Mouse (Mus musculus): Measurements from ENCODE around the gene Pcbd2.

The Pcbd2 gene

DNA sequence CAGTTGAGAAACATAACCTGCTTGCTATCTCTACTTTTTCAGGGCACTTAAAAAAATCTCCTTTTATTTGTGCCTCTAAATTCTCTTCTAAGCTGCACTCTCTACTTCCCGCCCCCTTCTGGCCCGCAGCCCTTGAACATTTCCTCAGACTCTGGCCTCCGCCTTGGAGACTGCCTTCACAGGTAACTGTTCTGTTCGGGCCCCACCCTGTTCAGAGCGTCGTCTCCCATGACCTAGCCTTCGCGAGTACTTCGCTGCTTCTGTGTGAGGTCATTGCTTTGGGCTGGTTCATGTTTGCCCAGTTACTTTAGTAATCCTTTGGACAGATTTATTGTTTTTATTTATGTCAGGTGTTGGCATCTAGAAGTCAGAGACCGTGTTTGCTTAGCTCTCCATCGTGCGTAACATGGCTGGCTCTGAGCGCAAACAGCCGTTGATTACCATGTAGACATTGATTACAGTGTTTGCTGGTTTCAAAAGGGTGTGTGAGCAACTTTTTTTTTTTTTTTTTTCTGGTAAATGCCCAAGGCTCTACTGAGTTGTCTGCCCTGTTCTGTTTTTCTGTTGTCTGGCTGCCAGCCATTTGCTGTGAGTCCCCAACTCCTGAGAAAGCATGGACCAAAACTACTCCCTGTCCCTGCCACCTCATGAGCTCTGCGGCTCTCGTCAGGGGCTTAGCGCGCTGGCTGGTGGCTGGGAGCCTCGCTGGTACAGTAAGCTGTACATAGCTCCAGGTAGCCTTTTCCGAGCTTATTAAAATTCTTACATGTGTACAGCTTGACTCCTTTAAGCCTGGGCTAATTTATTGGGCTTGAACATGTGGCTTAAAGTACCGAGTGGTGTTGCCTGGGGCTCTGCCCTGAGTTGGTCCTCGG lies 6.7 kb downstream of the Pcbd2 start:
- DNase-seq (ENCODE audit: low read depth), result no peak

DNA sequence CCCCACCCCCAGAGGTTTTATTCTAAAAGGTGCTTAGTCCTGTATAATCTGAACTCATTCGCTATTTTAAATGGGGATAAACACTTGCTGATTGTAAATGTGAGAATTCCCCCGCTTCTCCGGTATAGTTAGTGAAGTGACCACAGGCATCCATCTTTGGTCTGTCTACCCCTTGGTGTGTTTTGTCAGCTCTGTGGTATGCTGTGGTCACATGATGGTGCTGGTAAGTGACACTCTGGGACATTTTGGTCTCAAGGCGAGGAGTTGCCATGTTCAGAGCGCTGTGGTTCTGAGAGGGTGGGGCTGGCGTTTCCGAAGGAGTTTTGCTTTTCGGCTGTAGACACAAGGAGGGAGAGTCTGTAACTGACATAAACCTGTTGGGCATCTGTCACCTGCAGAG lies 10.7 kb downstream of the Pcbd2 start:
- DNase-seq (ENCODE audit: low read depth), result no peak

DNA sequence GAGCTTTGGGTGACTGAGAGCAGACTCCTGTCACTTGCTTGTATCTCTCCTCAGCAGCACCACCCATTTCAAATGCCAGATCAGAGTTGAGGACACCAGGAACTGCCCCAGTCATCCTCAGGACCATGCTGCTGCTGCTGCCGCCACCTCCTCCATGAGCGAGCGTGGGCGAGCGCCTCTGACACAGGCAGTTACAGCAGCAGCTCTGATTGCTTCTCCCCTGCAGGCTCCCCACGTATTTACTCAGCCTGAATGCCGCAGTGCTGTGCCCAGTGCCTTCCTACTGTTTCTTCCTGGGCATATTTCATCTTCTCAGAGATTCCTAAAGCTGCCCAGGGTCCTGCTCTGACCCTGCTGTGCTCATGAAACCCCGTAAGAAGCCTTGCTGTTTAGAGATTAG lies 15.1 kb downstream of the Pcbd2 start:
- DNase-seq (ENCODE audit: low read depth), result no peak

DNA sequence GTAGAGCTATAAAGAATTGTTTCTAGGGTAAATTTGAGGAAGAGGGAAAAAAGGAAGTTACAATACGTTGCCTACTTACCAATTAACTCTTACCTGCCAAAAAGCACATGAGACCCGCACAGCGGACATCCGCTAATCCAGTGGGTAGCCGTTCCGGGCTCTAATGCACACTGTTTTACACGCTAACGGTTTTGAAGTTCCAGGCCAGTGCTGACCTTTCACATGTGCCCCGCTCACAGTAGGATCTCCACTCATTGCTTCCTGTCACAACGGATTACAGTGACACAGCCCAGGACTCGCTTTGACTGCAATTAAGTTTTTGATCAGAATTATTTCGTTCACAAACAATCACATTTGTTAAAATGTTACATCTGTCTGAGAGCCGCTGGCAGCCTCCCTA lies 27.2 kb downstream of the Pcbd2 start:
- no peak for DNase-seq (ENCODE audit: low read depth)

DNA sequence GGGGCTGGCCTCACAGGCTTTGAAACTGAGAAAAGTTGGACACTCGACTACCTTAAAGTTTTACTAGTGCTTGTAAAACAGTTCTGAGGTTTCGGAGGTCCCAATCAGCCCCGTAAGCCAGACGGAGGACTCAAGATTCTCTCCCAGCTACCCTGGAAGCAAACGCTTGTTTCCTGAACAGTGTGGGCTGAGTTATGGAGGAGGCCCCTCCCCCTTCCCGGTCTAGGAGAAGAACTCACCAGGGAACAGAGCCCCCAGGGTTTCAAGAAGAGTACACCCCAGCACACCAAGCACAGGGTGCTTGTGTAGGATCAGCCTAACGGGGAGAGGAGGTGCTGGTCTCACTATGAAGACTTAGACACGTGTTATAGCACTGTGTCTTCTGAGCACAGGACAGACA lies 29.6 kb downstream of the Pcbd2 start:
- no peak for DNase-seq (ENCODE audit: low read depth)

DNA sequence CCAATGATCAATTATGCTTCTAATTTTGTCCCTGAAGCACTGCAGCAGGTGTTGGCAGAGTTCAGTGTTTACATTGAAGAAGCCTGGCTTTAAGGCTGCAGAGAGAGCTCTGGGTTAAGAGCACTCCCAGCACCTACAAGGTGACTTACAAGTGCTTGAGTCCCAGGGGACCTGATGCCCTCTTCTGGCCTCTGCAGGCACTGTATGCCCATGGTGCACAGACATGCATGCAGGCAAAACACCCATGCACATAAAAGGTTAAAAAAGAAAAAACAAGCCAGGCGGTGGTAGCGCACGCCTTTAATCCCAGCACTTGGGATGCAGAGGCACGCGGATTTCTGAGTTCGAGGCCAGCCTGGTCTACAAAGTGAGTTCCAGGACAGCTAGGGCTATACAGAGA lies 30.5 kb downstream of the Pcbd2 start:
- peak; percentile 3 for DNase-seq (ENCODE audit: low read depth)

DNA sequence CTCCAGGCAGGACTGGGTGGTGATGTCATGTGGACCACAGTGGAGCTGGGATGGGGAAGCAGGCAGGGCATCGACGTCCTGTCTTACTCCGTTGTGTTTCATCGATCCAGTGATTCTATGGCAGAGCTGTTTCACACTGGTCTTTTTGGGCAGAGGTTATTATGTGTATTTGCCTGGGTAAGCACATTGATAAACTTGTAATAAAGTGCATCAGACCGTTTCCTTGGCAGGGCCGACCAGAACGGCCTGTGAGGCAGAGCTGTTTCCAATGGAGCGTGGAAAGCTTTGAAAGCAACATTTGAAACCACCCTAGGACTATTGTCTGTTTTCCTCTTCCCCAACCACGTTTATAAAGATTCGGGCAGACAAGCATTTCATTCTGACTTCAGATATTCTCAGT lies 33.4 kb downstream of the Pcbd2 start:
- no peak for DNase-seq (ENCODE audit: low read depth)

DNA sequence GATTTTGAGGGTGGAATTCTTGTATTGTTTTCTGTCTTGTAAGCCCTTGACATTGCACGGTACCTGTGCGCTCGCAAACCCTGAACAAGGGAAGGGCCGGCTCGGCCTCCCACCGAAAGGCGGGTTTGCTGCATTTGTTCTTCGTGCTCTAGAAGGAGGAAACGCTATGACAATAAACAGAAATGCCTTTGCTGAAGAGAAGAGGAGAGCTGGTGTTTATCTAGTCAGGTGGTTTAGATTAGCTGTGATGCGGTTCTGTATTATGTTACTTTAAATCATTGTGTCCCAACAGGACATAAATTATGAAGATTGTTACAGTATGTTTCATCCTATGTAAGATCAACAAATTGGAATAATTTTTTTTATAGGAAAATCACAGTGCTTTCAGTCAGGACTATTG lies 34.3 kb downstream of the Pcbd2 start:
- no peak for DNase-seq (ENCODE audit: low read depth)

DNA sequence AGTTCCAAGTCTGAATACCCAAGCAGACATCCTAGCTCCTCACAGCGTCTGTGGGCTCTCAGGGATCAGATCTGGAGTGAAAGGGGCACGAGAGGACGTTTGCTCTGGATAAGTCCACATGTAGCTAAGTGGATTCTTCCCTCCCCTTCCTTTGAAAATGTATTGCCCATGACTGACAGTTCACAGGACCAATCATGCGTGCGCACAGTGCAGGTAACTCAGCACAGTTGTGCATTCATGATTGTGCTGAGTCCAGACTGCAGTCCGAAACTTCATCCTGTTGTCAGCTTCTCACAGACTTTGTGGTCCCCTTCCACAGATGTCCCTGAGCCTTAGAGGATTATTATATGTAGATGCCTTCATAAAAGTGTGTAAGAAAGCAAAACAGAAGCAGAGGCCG lies 47.2 kb downstream of the Pcbd2 start:
- DNase-seq (ENCODE audit: low read depth), result no peak

DNA sequence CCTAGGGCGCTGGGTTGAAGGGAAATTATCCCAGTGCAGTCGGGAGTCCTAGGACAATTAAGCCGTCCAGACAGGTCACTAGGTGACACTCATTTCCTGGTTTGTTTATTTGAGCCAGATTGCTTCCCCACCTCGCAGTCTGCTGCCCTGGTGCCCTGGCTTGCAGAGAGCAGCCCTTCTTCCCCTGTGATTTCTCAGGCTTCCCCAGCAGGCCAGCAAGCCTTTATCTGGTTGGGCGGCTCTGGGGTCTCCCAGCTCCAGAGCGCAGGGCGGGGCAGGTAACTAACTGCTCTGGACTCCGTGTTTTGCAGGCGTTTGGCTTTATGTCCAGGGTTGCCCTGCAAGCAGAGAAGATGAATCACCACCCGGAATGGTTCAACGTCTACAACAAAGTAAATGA lies 47.9 kb downstream of the Pcbd2 start:
- no peak for DNase-seq (ENCODE audit: low read depth)

DNA sequence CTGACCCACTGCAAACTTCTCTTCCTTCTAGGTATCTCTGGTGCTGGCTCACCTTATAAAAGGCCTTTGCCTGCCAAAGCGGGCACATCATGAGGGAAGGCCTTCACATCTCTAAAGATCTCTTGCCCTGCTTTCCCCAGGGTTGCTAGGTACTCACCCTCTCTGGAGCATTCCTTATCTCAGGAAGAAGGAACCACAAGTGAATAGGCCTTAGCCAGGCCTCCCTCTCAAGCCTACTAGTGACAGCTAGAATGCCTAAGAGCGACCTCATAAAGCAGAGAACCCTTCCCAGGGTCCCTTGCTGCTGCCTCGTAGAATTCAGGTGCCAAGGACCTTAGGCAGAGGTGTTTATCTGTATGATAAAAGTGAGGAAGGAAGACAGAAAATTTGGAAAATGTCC lies 57.1 kb downstream of the Pcbd2 start, which contains the start of gene Catsper3:
Gene Catsper3 (plus strand): TSS at position 301 of the 400 bp plus-strand sequence.
- DNase-seq (ENCODE audit: low read depth), result no peak

DNA sequence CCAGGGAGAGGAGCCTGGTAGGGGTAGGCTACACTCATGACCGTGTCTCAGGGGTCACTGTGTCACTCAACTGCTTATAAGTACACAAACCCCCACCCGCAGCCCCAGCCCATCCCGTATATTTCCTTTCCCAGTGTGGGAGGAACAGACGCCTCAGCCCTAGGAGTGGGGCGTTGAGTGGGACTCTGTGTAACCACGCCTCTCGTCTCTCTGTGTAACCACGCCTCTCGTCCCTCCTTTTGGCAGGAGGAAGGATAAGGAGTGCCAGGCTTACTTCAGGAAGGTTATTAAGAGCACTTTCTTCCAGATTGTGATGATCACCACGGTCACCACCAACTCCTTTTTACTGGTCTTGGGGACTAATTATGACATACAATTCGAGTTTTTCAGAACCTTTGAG lies 59.0 kb downstream of the Pcbd2 start:
- no peak for DNase-seq (ENCODE audit: low read depth)

DNA sequence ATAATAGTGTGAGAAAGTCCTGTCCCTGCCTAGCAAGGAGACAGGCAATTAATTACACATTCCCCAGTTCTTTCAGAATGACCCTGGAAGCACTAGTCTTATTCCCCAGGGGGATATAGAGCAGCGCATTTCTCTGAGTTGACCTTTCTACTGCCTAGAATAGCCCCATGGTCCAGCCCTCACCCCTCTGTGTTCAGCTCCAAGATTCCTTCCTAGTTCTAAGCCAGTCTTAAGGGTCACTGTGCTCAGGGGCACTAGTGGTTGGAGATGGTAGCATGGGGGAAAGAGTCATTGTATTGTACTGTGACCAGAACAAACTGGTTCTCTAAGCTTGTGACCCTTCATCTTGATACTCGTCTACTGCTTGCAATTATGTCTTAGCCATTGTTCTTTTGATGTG lies 74.1 kb downstream of the Pcbd2 start:
- DNase-seq (ENCODE audit: low read depth), result no peak

DNA sequence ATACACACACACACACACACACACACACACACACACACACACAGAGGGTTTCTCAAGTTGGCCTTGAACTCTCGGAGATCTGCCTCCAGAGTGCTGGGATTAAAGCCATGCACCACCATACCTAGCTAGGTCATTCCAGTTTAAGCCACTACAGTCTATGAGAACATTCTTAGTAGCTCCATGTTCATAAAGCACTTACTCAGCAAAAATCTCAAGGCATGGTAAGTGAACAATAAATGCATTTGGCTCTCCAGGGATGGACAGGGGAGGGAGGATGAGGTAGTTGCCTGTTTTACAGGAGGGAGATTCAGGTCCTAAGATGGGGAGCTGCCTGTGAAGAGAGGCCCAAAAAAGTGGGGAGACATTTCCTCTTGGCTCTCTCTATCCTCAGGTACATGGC lies 76.8 kb downstream of the Pcbd2 start:
- no peak for DNase-seq (ENCODE audit: low read depth)

DNA sequence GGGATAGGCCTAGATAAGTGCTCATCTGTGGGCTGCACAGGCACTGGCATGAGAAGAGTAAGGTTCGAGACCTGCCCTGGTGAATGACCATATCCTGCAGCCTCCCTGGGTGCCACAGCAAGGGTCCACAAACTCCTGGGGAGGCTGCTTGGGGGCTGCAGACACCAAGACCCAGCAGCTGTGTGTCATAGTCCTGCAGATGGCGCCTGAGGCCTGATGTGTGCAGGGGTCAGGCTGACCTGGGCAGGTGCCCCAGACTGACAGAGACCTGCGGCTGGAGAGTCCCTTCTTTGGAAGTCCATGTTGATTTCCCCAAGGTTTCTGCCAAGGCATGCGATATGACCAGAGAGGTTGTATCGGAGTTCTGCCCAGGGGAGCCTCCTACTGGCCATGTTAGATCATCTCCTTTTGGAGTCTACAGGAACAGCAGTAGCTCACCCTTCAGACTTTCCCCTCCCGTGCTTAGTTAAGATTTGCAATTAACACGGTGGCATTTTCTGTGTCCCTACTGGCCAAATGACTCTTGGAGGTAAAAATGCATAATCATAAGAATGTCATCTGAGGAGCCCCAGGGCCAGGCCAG lies 82.0 kb downstream of the Pcbd2 start:
- no peak for DNase-seq (ENCODE audit: low read depth)

DNA sequence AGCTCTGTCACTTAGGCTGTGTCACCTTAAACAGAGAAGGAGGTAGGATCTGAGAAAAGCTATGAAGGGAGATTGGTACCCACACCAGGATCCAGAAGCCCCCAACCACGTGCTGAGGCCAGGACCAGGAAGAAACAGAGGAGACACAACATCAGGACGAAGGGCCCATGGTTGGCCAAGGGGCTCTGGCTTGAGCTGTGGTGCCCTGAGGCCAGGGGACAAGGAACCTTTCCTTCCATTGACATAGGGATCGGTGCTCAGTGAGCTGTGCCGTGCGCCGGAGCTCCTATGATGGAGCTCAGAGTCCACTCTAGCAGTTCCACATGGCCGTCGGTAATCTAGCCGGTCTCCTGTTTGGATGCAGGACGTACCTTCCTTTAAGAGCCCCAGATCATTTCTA lies 82.5 kb downstream of the Pcbd2 start:
- DNase-seq (ENCODE audit: low read depth), result no peak

DNA sequence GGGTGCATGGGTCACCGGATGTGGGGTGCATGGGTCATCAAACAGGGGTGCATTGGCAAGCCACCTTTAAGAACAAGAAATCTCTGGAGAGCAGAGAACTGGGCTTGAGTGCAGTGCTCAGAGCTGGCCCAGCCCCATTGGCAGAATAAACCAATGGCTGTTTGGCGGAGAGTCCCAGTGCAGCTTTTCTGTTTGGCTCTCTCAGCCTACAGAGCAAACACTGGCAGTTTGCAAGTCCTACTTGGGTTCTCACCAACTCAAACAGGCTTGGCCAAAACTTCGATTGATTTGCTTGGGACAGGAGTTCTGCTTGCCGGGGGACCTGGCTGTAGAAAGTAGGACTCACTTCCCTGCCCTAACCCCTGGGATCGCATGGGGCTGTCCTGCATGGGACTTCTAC lies 83.8 kb downstream of the Pcbd2 start:
- DNase-seq (ENCODE audit: low read depth), result no peak

DNA sequence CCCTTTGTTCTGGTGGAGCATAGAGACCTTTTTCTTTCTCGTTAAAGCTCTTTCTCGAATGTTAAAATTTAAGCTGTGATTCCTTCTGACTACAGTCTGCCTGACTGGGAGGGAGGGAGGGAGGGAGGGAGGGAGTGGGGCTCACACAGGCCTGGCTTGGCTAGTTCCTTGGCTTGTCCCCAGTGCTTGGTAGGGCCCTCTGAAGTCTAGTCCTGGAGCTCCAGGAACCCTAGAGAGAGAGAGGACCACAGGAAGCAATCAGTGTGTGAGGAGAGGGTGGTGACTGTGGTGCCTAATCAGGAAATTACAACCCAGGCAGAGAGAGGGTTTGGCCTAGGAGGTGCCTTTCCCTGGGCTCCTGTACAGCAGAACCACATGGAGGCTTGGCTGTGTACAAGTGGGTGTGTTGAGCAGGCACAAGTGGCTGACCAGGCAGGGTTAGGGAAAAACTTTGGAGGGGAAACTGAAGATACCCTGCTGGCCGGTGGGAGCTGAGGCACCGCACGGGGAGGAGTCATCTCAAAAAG lies 86.4 kb downstream of the Pcbd2 start:
- no peak for DNase-seq (ENCODE audit: low read depth)

DNA sequence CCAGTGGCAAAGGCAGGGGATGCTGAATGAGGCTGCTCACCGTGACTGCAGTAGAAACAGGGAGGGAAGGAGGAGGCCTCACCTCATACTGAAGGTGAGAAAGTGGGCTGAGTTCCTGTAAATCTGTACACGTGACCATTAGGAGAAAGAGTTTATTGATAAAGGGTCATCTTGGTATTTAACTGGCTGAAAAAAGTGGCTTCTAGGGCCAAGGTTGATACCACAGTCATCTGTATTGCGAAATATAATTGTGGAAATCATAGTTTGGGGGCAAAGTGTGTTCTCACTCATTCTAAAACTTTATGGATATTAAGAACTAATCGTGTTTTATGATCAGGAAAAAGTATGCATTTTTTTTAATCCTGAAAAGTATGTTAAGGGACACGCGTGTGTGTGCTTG lies 87.7 kb downstream of the Pcbd2 start:
- DNase-seq (ENCODE audit: low read depth), result no peak

DNA sequence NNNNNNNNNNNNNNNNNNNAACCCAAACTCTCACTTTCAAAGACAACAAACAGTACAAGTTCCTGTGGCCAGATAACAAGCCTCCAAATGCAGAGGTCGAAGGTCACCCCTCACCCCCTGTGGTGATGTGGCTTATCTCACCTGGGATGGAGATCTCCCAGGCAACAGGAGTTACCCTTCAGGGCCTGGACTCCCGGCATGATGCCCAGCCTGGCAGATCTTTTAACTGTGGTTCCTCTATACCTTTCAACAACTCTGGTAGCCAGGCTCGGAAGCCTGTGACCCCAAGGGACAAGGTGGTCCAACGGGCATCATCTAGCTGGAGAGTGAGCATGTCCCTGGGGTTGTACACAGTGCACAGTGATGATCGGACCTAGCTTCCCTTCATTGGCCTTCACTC lies 95.3 kb downstream of the Pcbd2 start:
- DNase-seq (ENCODE audit: low read depth), result no peak

DNA sequence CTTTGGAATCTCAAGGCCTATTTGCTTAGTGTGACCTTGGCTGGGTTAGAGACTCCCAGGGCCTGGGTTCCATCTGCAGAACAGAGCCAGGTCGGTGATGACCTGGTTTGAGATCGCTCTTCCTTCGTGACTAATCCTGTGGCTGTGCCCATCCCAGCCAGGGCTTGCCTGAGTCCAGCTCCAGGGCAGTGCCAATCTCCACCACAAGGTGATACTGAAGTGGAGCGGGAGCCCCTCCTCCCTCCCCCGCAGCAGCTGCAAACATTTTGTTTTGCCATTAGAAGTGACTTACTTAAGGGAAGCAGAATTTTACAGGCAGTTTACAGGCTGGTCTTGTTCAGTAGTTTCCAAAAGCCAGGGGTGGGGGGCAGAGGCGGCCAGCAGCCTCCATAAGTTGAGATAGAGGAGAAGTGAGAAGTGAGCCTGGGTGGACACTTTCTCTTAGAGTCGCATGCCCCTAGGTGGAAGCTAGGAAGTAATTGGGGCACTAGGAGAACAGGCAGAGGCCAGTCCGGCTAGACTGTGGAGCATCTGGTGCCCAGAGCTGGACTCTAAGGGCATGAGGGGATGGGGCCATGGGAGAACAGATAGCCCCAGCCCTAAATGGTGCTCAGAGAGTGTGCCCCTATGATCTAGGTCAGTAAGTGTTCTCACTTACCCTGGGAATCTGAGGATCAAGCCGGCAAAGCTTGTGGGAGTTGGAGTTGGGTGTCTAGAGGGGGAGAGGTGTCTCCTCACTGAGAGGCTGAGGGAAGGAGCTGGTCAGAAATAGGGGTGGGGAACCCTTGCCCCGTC lies 97.2 kb downstream of the Pcbd2 start:
- peak; percentile 14 for DNase-seq (ENCODE audit: low read depth)

DNA sequence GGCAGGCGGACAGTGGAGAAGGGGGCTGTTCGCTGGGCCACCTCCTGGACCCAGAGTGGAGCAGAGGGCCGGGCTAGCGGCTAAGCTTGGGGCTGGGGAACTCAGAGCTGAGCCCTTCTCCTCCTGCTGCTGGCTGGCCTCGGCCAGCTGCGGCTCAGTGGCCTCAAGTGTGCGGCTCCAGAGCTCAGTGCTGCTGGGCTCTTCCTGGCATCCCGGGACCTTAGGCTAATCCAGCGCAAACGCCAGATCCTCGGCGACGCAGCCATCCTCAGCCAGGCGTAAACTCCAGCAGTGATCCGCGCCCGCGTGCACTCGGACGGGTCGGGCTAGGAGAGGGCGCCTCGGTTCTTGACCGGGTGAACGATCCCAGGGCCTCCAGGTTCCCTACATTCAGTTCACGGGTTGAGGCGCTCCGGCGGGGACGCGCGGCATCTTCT lies 98.1 kb downstream of the Pcbd2 start:
- no peak for DNase-seq (ENCODE audit: low read depth)
